Mouse (Mus musculus) left cerebral cortex, adult 2 months (tissue): Measurements from ENCODE around the gene Slc25a11. TPM values are rescaled to one million over a fixed set of nuclear protein-coding genes. Genes with fewer than 3 reads are reported as not detected.

Source experiments
- DNase-seq, 2 experiments: peaks; one replicate each; pipeline ENCODE4 v3.0.0; 2021 to 2022; ENCODE audit warnings: low spot score in 2 of 2, mixed read lengths in 1 of 2; ENCODE audit errors: extremely low spot score in 1 of 2
- H3K27ac ChIP-seq: fragments of 200-600 bp; 2 replicates; pipeline ENCODE4 v1.8.1; 2022
- H3K4me3 ChIP-seq: fragments of 200-600 bp; 2 replicates; pipeline ENCODE4 v1.8.1; 2022
- CTCF ChIP-seq: fragments of 200-600 bp; IDR thresholded peaks from 2 replicates; pipeline ENCODE4 v1.8.1; 2022; ENCODE audit warnings: antibody characterized with exemption, mild to moderate bottlenecking, moderate library complexity
- intact Hi-C: fragments of 180-260 bp; cut with DNase I; formaldehyde crosslinking; loops from one replicate; pipeline ENCODE4 v1.15.1; 2025
- total RNA-seq, 2 experiments: library from RNA; stranded (reverse); gene quantifications; 2 replicates each; pipeline ENCODE4 v1.2.3; 2021

Slc25a11 gene
- total RNA-seq, 2 experiments from 2014 or later = 107 to 117 TPM

DNA sequence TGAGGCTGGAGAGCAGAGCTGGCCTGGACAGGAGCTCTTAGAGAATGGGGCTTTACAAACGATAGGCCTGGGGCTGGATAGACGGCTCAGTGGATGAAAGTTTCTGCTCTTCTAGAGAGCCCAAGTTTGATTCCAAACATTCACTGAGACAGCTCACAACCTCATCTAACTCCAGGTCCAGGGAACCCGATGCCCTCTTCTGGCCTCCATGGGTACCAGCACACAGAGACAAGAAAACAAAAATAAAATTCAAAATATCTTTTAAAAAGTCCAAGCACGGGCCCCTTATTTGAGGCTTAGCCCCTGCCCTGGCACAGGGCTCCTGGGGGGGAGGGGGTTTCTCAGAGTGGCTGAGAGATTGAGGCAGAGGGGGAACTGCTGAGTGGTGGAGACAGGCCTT lies 36.5 kb downstream of the Slc25a11 start:
- intact Hi-C loops = no loop called here
- peak; percentile 23 for TF ChIP-seq CTCF
- H3K4me3 ChIP-seq = no peak overlapping the region
- no peak for DNase-seq
- H3K27ac ChIP-seq = no peak overlapping the region

DNA sequence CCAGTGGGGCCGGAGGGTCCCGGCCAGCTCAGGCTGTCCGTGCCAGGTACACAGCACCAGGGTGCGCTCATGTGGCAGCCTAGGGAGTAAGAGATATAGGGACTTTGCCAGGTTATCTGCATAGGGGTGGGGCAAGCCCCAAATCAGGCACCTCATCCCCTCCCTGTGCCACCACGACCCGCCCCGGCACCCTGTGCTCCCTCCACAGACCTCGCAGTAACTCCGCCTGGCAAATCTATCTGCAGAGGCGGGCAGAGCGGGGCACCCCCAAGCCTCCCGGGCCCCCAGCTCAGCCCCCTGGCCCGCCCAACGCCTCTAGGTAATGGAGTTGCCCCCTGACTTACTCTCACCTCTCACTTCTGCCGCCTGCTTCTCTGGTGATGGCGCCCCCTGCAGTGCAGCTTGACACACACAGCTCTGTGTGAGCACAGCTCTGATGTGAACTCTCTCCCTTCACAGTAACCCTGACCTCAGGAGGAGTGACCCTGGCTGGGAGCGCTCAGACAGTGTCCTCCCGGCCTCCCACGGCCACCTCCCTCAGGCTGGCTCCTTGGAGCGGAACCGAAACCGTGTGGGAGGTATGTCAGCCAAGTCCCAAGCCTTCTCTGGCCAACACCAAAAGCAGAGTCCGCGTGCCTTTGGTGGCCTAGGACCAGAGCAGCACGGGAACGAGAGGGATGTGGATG lies 38.8 kb downstream of the Slc25a11 start:
- TF ChIP-seq CTCF = peak; percentile 42
- no peak overlapping the region for H3K27ac ChIP-seq
- no peak overlapping the region for H3K4me3 ChIP-seq
- intact Hi-C loops = no loop called here
- DNase-seq = no peak

DNA sequence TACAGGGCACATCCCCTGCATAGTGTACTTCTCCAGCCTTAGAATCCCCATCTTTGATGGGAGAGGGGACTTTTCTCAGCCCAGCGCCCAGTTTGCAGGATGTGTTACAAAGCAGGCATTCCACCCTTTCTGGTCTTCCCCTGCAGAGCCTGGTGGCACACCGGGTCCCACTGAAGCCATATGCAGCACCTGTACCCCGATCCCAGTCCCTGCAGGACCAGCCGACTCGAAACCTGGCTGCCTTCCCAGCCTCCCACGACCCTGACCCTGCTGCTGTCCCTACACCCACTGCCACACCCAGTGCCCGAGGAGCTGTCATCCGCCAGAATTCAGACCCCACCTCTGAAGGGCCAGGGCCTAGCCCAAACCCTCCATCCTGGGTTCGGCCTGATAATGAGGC lies 39.7 kb downstream of the Slc25a11 start:
- no peak for DNase-seq
- Histone ChIP-seq H3K27ac (no peak overlapping the region), H3K4me3 (no peak overlapping the region)
- intact Hi-C loops = no loop called here
- TF ChIP-seq CTCF = no peak

DNA sequence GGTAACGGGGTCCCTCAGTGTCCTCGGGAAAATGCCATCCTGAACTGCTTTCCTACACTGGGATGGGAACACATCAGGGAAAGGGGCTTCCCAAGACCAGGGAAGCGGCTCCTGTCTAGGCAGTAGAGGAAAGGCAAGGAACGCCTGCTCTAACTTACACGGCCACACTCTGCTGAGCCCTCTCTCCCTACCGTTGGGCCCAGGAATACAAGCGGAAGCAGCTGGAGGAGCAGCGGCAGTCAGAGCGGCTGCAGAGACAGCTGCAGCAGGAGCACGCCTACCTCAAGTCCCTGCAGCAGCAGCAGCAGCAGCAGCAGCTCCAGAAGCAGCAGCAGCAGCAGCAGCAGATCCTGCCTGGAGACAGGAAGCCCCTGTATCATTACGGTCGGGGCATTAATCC lies 40.6 kb downstream of the Slc25a11 start:
- intact Hi-C loops = no loop called here

DNA sequence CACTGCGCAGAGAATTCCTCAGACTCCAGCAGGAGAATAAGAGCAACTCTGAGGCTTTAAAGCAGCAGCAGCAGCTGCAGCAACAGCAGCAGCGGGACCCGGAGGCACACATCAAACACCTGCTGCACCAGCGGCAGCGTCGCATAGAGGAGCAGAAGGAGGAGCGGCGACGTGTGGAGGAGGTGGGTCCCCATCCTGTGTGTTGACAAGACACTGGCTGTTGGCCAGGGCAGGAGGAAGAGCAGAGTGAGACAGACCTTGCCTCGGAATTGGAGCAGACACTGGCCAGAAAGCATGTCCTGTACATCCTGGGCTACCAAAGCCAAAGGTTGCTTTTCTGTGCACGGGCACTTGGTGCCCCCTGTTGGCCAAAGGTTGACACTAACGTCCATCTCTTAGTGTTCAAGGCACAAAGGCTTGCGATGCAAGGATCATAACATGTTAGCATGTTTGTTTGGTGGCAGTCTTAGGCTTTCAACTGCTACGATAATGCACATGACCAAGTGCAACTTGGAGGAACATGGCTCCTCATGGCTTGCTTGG lies 42.2 kb downstream of the Slc25a11 start:
- intact Hi-C loops = loop anchor here (2.0 kb wide), 2 partner anchors 64 to 88 kb away; partner anchors contain the start of gene Pld2
- Histone ChIP-seq H3K27ac (no peak overlapping the region), H3K4me3 (no peak overlapping the region)
- peak; percentile 61 to 69 for DNase-seq
- TF ChIP-seq CTCF = peak; percentile 84

More for the DNA sequence above, 40.6 kb downstream of the Slc25a11 start:
- no peak for DNase-seq
- TF ChIP-seq CTCF = no peak
- Histone ChIP-seq H3K27ac (no peak overlapping the region), H3K4me3 (no peak overlapping the region)

DNA sequence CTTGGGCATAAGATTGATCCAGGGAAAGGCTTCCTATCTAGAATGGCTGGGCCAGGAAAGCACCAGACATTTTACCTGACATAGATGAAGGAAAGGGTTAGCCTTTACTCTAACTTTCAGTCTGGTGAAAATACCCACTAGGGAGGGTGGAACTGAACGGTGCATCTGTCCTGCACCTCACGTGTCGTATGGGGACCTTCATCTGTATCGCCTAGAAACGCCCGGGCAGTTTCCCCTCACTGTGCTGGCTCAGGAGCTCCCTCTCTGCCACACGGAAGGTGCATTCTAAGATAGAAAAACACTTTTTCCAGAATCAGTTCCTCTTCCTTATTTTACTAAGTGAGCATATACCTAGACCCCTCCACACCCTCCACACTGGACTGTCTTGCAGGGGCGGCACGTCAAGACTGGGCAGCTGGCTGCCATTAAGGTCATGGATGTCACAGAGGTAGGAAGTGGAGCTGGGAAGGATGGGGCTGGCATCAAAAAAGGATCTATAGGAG lies 48.8 kb downstream of the Slc25a11 start:
- 0 out of 2 replicates have a peak overlapping the region, but pooled peaks have one; percentile 2 for H3K27ac ChIP-seq
- no peak overlapping the region for H3K4me3 ChIP-seq
- DNase-seq = no peak
- TF ChIP-seq CTCF = no peak
- intact Hi-C loops = no loop called here

DNA sequence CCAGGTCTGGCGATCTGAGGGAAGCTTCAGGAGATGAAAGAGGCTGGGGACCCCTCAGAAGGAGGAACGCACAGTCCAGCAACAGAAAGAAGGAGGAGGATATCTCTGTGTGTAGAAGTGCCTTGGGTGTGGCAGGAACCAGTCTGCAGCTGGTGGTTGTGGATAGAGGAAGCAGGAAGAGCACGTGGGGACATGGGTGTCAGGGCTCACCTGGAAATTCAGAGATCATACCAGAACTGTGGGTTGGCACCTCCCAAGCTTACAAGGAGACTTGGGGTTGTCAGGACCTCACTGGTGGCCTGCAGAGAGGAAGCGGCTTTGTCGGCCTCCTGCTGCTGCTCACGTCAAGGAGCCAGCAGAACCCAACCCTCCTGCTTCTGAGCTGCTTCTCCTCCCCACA lies 50.0 kb downstream of the Slc25a11 start:
- no peak overlapping the region for H3K4me3 ChIP-seq
- H3K27ac ChIP-seq = peak overlapping the region; percentile 77; the same call in 1 of the 2 replicates
- DNase-seq = no peak
- intact Hi-C loops = no loop called here
- TF ChIP-seq CTCF = no peak

DNA sequence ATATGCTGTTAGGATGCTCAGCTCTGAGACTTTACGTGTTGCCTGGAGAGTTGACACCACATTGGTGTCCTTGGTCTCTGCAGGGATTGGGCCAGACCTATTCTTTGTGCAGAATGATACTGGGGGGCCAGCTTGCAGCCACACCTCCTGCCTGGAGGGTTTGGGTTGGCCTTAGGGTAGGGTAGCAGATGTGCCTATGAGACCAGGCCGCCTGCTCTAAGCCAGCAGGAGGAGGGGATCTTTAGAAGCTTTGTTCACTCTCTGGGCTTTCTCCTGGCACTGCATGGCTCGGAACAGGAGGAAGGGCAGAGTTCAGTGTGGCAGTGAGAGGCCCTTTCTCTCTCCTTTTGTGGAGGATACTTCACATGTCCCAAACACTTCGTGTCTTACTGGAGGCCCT lies 51.2 kb downstream of the Slc25a11 start:
- no peak for TF ChIP-seq CTCF
- DNase-seq = no peak
- no peak overlapping the region for H3K4me3 ChIP-seq
- H3K27ac ChIP-seq = peak overlapping the region; percentile 77
- intact Hi-C loops = no loop called here

DNA sequence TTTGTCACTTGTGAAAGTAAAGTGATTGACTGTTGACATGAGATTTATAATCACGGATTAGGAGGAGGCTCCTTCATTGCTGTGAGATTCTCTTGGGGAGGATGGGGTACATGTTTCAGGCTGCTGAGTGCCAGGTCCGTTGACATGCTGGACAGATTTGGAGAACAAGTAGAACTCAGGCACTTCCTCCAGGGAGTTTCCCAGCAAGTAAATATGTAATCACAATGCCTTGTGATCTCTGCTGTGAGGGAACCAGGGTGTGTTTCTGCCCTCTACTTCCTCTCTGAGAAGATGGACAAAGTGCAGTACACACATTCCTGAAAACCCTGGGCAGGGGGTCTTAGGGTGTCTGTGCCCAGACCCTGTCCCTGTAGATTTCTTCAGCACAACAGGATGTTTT lies 51.6 kb downstream of the Slc25a11 start:
- Histone ChIP-seq H3K4me3 (no peak overlapping the region), H3K27ac (peak overlapping the region; percentile 77)
- DNase-seq = no peak
- intact Hi-C loops = no loop called here
- TF ChIP-seq CTCF = no peak

DNA sequence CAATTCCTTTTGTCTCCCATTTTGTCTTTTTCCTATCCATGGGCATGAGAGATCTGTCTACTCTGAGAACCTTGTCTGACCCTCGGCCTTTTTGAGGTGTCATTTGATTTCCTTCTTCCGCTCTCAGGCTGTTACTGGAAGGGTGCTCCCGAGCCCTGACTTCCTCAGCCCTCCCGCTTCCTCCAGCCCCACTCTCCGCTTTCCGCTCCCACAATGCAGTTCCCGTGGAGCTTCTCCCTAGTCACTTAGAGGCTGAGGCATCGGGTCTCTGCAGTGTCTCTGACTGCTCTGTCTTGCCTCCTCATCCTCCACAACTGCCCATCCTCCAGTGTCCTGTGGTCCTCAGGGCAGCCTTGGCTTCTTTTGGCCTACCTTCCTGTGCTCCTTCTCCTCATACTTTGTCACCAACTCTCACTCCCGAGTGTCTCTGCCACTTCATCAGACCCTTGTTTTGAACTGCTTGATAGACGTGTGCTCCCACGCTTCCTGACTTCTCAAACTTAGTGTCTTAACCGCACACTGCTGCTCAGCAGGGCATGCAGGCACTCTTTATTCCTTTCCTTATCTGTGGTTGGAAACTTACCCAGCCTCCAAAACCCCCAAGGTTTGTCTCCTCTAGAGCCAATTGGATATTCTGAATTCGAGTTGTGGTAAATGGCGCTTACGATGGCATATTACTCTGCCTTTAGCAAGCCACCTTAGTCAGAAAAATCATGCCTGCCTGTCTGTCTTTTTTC lies 52.9 kb downstream of the Slc25a11 start:
- intact Hi-C loops = no loop called here
- H3K4me3 ChIP-seq = no peak overlapping the region
- no peak for DNase-seq
- TF ChIP-seq CTCF = no peak
- H3K27ac ChIP-seq = peak overlapping the region; percentile 37

Other genes with a start within 250 kb of the Slc25a11 start
- 10 to 100 TPM; 34.6 to 36.2 TPM for gene Pelp1, start 237.4 kb downstream of the Slc25a11 start, total RNA-seq
- gene Arrb2, start 214.8 kb downstream of the Slc25a11 start, total RNA-seq = 10 to 100 TPM; 74.3 to 86.0 TPM
- gene Med11, start 195.6 kb downstream of the Slc25a11 start, total RNA-seq = 10 to 100 TPM; 13.2 to 14.8 TPM
- under 1 TPM; 0.36 to 0.44 TPM for gene Zmynd15, start 188.0 kb downstream of the Slc25a11 start, total RNA-seq
- 1 to 10 TPM; 1.2 to 1.4 TPM for gene Cxcl16, start 187.5 kb downstream of the Slc25a11 start, total RNA-seq
- 1 to 10 TPM in 1 of 2 experiments, not detected in 1; 1.1 TPM for gene Tm4sf5, start 142.2 kb downstream of the Slc25a11 start, total RNA-seq
- gene Vmo1, start 132.9 kb downstream of the Slc25a11 start, total RNA-seq = not detected
- gene Gltpd2, start 128.3 kb downstream of the Slc25a11 start, total RNA-seq = not detected
- 100 to 1,000 TPM; 164 to 169 TPM for gene Psmb6, start 122.1 kb downstream of the Slc25a11 start, total RNA-seq
- gene Gm40193, start 114.5 kb downstream of the Slc25a11 start, total RNA-seq = not detected
- 10 to 100 TPM; 12.8 to 13.6 TPM for gene Pld2, start 107.4 kb downstream of the Slc25a11 start, total RNA-seq
- gene Mink1, start 84.6 kb downstream of the Slc25a11 start, total RNA-seq = 100 to 1,000 TPM; 411 to 445 TPM
- gene 4930544D05Rik, start 31.6 kb downstream of the Slc25a11 start, total RNA-seq = under 1 TPM; 0.61 TPM
- not detected for gene Chrne, start 28.3 kb downstream of the Slc25a11 start, total RNA-seq
- gene Gp1ba, start 8.4 kb downstream of the Slc25a11 start, total RNA-seq = not detected
- gene Rnf167, start 244 bp downstream of the Slc25a11 start, total RNA-seq = 10 to 100 TPM; 81.7 to 86.9 TPM
- gene Pfn1, start 7.2 kb upstream of the Slc25a11 start, total RNA-seq = 100 to 1,000 TPM; 207 to 224 TPM
- gene Eno3, start 9.7 kb upstream of the Slc25a11 start, total RNA-seq = 10 to 100 TPM in 1 of 2 experiments, 1 to 10 TPM in 1; 9.8 to 10.6 TPM
- gene Spag7, start 21.9 kb upstream of the Slc25a11 start, total RNA-seq = 10 to 100 TPM; 52.2 to 56.7 TPM
- gene Camta2, start 40.6 kb upstream of the Slc25a11 start, total RNA-seq = 100 to 1,000 TPM; 238 to 261 TPM
- 1 to 10 TPM; 1.8 to 3.0 TPM for gene Inca1, start 52.7 kb upstream of the Slc25a11 start, total RNA-seq
- 10 to 100 TPM; 58.1 to 60.7 TPM for gene Kif1c, start 53.1 kb upstream of the Slc25a11 start, total RNA-seq
- 10 to 100 TPM; 18.2 to 19.5 TPM for gene Zfp3, start 116.7 kb upstream of the Slc25a11 start, total RNA-seq
- gene Scimp, start 165.1 kb upstream of the Slc25a11 start, total RNA-seq = not detected
- 100 to 1,000 TPM; 125 to 132 TPM for gene Rabep1, start 197.3 kb upstream of the Slc25a11 start, total RNA-seq